Mouse (Mus musculus) retina, postnatal 7 days (tissue): Measurements from ENCODE around the gene Ctbs.

ENCODE experiments used
- DNase-seq: peaks from one replicate; pipeline ENCODE4 v3.0.0-alpha.2; 2012; ENCODE audit warnings: low read depth, low spot score

Ctbs gene

GRCm38 (mm10) chr3:146498989-146499388, 49.4 kb downstream of the Ctbs start:
- no peak for DNase-seq

- peak; percentile 82 for DNase-seq
Observed at GRCm38 (mm10) chr3:146499431-146500002, 49.9 kb downstream of the Ctbs start, which contains the start of the genes Spata1 and Gng5. Gene Spata1, minus strand, starts transcription at chr3:146499753. Gene Gng5, plus strand, starts transcription at chr3:146499807.

DNA sequence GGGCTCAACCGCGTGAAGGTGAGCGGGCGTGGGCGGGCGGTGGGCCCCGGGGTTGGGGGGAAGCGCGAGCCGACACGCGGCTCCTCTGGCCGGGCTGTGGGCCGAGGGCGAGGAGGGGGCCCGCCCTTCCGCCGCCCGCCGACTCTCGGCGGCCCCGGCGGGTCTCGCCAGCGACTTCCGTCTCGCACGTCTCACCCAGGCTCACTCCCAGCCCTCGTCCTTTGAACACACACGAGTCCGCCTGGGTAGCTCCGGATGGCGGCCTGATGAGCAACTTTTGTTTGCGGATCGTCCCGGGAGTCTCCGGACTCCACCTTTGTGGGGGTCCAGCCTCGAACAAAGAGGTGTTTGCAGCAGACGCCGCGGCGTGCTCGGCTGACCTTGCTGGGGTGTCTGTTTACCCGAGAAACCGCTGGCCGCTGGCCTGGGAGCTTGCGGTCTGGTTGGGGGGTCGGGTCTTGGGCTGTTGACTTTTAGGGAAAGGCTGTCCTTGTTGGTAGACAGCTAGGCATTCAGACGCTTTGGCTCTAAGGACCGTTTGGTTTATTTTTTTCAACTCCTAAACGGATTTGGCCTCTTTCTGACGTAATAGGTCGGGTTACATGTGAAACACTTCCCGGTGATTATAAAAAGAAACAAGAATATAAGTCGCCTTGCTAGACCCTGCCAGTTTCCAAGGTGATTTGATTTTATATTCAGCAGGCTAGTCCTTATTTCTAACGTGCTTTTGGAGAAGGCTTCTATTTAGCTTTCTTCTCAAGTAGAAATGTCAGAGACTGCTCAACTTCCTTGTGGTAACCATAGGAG, 50.6 kb downstream of the Ctbs start:
- DNase-seq = peak; percentile 17

GRCm38 (mm10) chr3:146500810-146501201, 51.2 kb downstream of the Ctbs start:
- no peak for DNase-seq

DNA sequence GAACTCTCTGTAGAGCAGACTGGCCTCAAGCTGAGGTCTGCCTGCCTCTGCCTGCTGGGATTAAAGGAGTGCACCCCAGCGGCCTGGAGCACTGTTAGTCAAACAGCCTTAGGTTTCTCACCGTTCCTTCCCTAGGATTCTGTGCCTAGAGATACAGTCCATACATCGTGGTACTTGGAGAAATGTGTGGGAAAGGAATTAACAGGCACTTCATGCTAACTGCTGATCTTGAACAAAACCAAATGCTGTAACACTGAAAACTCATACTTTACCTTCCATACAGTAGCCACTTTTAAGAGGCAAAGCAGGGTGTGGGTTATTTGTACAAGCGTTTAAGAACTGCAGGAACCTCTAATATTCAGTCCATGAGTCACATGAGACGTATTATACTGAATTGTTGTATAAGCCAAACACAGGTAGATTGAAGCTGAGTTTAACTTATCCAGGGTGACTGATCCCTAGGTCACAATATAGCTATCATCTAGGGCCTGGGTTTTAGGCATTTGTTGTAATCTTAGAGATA, 52.1 kb downstream of the Ctbs start:
- DNase-seq = no peak

- DNase-seq = no peak
Observed at GRCm38 (mm10) chr3:146506711-146507110, 57.1 kb downstream of the Ctbs start.
